Mouse (Mus musculus): ENCODE results near the gene Amer2. TPM values are rescaled to one million over a fixed set of nuclear protein-coding genes. Genes with fewer than 3 reads are reported as not detected.

Gene Amer2
- total and polyA plus RNA-seq, 3 experiments, result 0.16 TPM; not detected in 2

GRCm38 (mm10) chr14:60414691-60415090 is 41.6 kb downstream of the Amer2 start:
- H3K4me1 ChIP-seq (ENCODE audit: insufficient read depth, low read depth, low read length), result no peaks in the 10 kb centered on the region
- no peaks in the 10 kb centered on the region for H3K36me3 ChIP-seq (replicated peaks)
- H3K9me3 ChIP-seq (replicated peaks), result no peaks in the 10 kb centered on the region
- ATAC-seq (ENCODE audit: extremely low read depth, insufficient number of reproducible peaks, low FRiP score, poor library complexity, severe bottlenecking) (no peak), DNase-seq (ENCODE audit: low spot score) (no peak)
- H3K27me3 ChIP-seq (ENCODE audit: insufficient read depth, low read length), result no peaks in the 10 kb centered on the region
- H3K4me3 ChIP-seq (ENCODE audit: low read depth, low read length), result no peak overlapping the region
- TF ChIP-seq GATA2 (IDR thresholded peaks at IDR 0.05; ENCODE audit: borderline replicate concordance, low read depth, low read length), result no peak
- no peak for TF ChIP-seq GATA1 (IDR thresholded peaks at IDR 0.05; ENCODE audit: borderline replicate concordance, low read length)
- no peak for TF ChIP-seq CTCF (IDR thresholded peaks at IDR 0.05; ENCODE audit: low read depth, low read length)
- no peak for TF ChIP-seq TAL1 (conservative IDR thresholded peaks at IDR 0.05; ENCODE audit: low read depth, low read length)
- TF ChIP-seq POLR2AphosphoS5 (IDR thresholded peaks at IDR 0.05; ENCODE audit: insufficient replicate concordance, low read depth, low read length), result no peak

- Histone ChIP-seq H3K9me3 (replicated peaks) (no peaks in the 10 kb centered on the region), H3K36me3 (replicated peaks) (no peaks in the 10 kb centered on the region), H3K4me3 (ENCODE audit: low read depth, low read length) (no peak overlapping the region), H3K27me3 (ENCODE audit: insufficient read depth, low read length) (no peaks in the 10 kb centered on the region), H3K4me1 (ENCODE audit: insufficient read depth, low read depth, low read length) (no peaks in the 10 kb centered on the region)
- ATAC-seq (ENCODE audit: extremely low read depth, insufficient number of reproducible peaks, low FRiP score, poor library complexity, severe bottlenecking) (no peak), DNase-seq (ENCODE audit: low spot score) (no peak)
- TF ChIP-seq TAL1 (conservative IDR thresholded peaks at IDR 0.05; ENCODE audit: low read depth, low read length) (no peak), POLR2AphosphoS5 (IDR thresholded peaks at IDR 0.05; ENCODE audit: insufficient replicate concordance, low read depth, low read length) (no peak), GATA2 (IDR thresholded peaks at IDR 0.05; ENCODE audit: borderline replicate concordance, low read depth, low read length) (no peak), GATA1 (IDR thresholded peaks at IDR 0.05; ENCODE audit: borderline replicate concordance, low read length) (no peak), CTCF (IDR thresholded peaks at IDR 0.05; ENCODE audit: low read depth, low read length) (no peak)
Observed at GRCm38 (mm10) chr14:60417924-60418323, 44.9 kb downstream of the Amer2 start.

- DNase-seq (ENCODE audit: low spot score), result no peak
- no peaks in the 10 kb centered on the region for H3K36me3 ChIP-seq (replicated peaks)
- H3K4me1 ChIP-seq (ENCODE audit: insufficient read depth, low read depth, low read length), result no peaks in the 10 kb centered on the region
- H3K4me3 ChIP-seq (ENCODE audit: low read depth, low read length), result no peak overlapping the region
- H3K27me3 ChIP-seq (ENCODE audit: insufficient read depth, low read length), result no peaks in the 10 kb centered on the region
- TF ChIP-seq GATA1 (IDR thresholded peaks at IDR 0.05; ENCODE audit: borderline replicate concordance, low read length), result no peak
- no peak for TF ChIP-seq GATA2 (IDR thresholded peaks at IDR 0.05; ENCODE audit: borderline replicate concordance, low read depth, low read length)
- H3K9me3 ChIP-seq (replicated peaks), result no peaks in the 10 kb centered on the region
- ATAC-seq (ENCODE audit: extremely low read depth, insufficient number of reproducible peaks, low FRiP score, poor library complexity, severe bottlenecking), result no peak
Observed at GRCm38 (mm10) chr14:60422920-60423319, 49.9 kb downstream of the Amer2 start.

GRCm38 (mm10) chr14:60424174-60424573 is 51.1 kb downstream of the Amer2 start:
- H3K4me3 ChIP-seq (ENCODE audit: low read depth, low read length), result no peak overlapping the region
- TF ChIP-seq GATA2 (IDR thresholded peaks at IDR 0.05; ENCODE audit: borderline replicate concordance, low read depth, low read length) (no peak), TAL1 (conservative IDR thresholded peaks at IDR 0.05; ENCODE audit: low read depth, low read length) (no peak), CTCF (IDR thresholded peaks at IDR 0.05; ENCODE audit: low read depth, low read length) (no peak), POLR2AphosphoS5 (IDR thresholded peaks at IDR 0.05; ENCODE audit: insufficient replicate concordance, low read depth, low read length) (no peak), GATA1 (IDR thresholded peaks at IDR 0.05; ENCODE audit: borderline replicate concordance, low read length) (no peak)
- no peaks in the 10 kb centered on the region for H3K9me3 ChIP-seq (replicated peaks)
- ATAC-seq (ENCODE audit: extremely low read depth, insufficient number of reproducible peaks, low FRiP score, poor library complexity, severe bottlenecking) (no peak), DNase-seq (ENCODE audit: low spot score) (no peak)
- H3K4me1 ChIP-seq (ENCODE audit: insufficient read depth, low read depth, low read length), result no peaks in the 10 kb centered on the region
- H3K36me3 ChIP-seq (replicated peaks), result no peaks in the 10 kb centered on the region
- H3K27me3 ChIP-seq (ENCODE audit: insufficient read depth, low read length), result no peaks in the 10 kb centered on the region

GRCm38 (mm10) chr14:60425553-60425952 is 52.5 kb downstream of the Amer2 start:
- H3K27me3 ChIP-seq (ENCODE audit: insufficient read depth, low read length), result no peaks in the 10 kb centered on the region
- no peak overlapping the region for H3K4me3 ChIP-seq (ENCODE audit: low read depth, low read length)
- DNase-seq (ENCODE audit: low spot score), result no peak
- no peaks in the 10 kb centered on the region for H3K4me1 ChIP-seq (ENCODE audit: insufficient read depth, low read depth, low read length)
- no peaks in the 10 kb centered on the region for H3K9me3 ChIP-seq (replicated peaks)
- TF ChIP-seq GATA1 (IDR thresholded peaks at IDR 0.05; ENCODE audit: borderline replicate concordance, low read length) (no peak), GATA2 (IDR thresholded peaks at IDR 0.05; ENCODE audit: borderline replicate concordance, low read depth, low read length) (no peak), CTCF (IDR thresholded peaks at IDR 0.05; ENCODE audit: low read depth, low read length) (no peak), TAL1 (conservative IDR thresholded peaks at IDR 0.05; ENCODE audit: low read depth, low read length) (no peak), POLR2AphosphoS5 (IDR thresholded peaks at IDR 0.05; ENCODE audit: insufficient replicate concordance, low read depth, low read length) (no peak)
- ATAC-seq (ENCODE audit: extremely low read depth, insufficient number of reproducible peaks, low FRiP score, poor library complexity, severe bottlenecking), result no peak
- H3K36me3 ChIP-seq (replicated peaks), result no peaks in the 10 kb centered on the region

- no peaks in the 10 kb centered on the region for H3K36me3 ChIP-seq (replicated peaks)
- H3K4me3 ChIP-seq (ENCODE audit: low read depth, low read length), result no peak overlapping the region
- ATAC-seq (ENCODE audit: extremely low read depth, insufficient number of reproducible peaks, low FRiP score, poor library complexity, severe bottlenecking) (no peak), DNase-seq (ENCODE audit: low spot score) (no peak)
- H3K9me3 ChIP-seq (replicated peaks), result no peaks in the 10 kb centered on the region
- H3K4me1 ChIP-seq (ENCODE audit: insufficient read depth, low read depth, low read length), result no peaks in the 10 kb centered on the region
- no peak for TF ChIP-seq GATA1 (IDR thresholded peaks at IDR 0.05; ENCODE audit: borderline replicate concordance, low read length)
- no peaks in the 10 kb centered on the region for H3K27me3 ChIP-seq (ENCODE audit: insufficient read depth, low read length)
Observed at GRCm38 (mm10) chr14:60427896-60428295, 54.8 kb downstream of the Amer2 start.

GRCm38 (mm10) chr14:60429513-60429912 is 56.5 kb downstream of the Amer2 start:
- no peak for TF ChIP-seq TAL1 (conservative IDR thresholded peaks at IDR 0.05; ENCODE audit: low read depth, low read length)
- TF ChIP-seq POLR2AphosphoS5 (IDR thresholded peaks at IDR 0.05; ENCODE audit: insufficient replicate concordance, low read depth, low read length), result no peak
- no peak for TF ChIP-seq GATA1 (IDR thresholded peaks at IDR 0.05; ENCODE audit: borderline replicate concordance, low read length)
- no peak for DNase-seq (ENCODE audit: low spot score)
- no peak for ATAC-seq (ENCODE audit: extremely low read depth, insufficient number of reproducible peaks, low FRiP score, poor library complexity, severe bottlenecking)
- Histone ChIP-seq H3K9me3 (replicated peaks) (no peaks in the 10 kb centered on the region), H3K4me3 (ENCODE audit: low read depth, low read length) (no peak overlapping the region), H3K27me3 (ENCODE audit: insufficient read depth, low read length) (no peaks in the 10 kb centered on the region), H3K36me3 (replicated peaks) (no peaks in the 10 kb centered on the region), H3K4me1 (ENCODE audit: insufficient read depth, low read depth, low read length) (no peaks in the 10 kb centered on the region)

All from G1E (cell line).